Comparison of ENCODE assay signal across 11 mouse cellular contexts in the genomic region with DNA sequence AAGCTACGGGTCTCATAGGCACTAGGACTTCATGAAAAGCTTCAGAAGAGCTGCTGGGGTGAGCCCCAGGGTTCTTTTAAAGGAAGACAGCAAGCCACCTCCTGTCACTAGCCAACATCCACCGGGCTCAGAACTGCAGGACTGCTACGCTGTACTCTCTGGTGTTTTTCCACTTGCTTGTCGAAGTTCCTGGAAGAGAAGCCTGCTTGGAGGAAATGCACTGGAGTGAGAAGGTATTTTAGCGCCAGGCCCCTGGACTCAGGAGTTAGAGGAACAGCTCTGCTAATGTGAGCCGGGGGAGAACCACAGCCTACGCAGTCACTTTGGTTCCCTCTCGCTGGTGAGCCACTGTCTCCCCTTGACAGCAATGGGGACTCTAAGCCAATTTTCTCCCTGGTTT. TPM values are rescaled to one million over a fixed set of nuclear protein-coding genes. Genes with fewer than 3 reads are reported as not detected.
DNase-seq lines count a peak whose midpoint lies in the region; ATAC-seq and TF ChIP-seq lines count a peak whose summit lies in the region.
"Had no signal": no experiment of that assay in that cellular context is flagged by ENCODE, and none has a peak within 500 bp of the region (broad histone marks: within the 10 kb centered on the region; RNA-seq: fewer than 3 reads in every experiment).

No protein-coding gene starts in this region.

- H3K9ac ChIP-seq in liver, adult 2 months (ENCODE audit: low read depth, low read length) = no peak overlapping the region
- no peak overlapping the region for H3K9ac ChIP-seq in heart, embryonic 12.5 days
- H3K9ac ChIP-seq in hindbrain, embryonic 12.5 days = no peak overlapping the region; the same call in 1 of the 2 replicates
- H3K9ac ChIP-seq: limb, embryonic 15.5 days had no signal

- no peak overlapping the region for H3K4me3 ChIP-seq in liver, adult 2 months (ENCODE audit: insufficient read depth, low read depth, low read length)
- H3K4me3 ChIP-seq in heart, embryonic 12.5 days = no peak overlapping the region
- no peak overlapping the region for H3K4me3 ChIP-seq in hindbrain, embryonic 12.5 days
- H3K4me3 ChIP-seq: limb, embryonic 15.5 days had no signal

- TF ChIP-seq POLR2A in liver, adult 2 months (IDR thresholded peaks at IDR 0.05; ENCODE audit: extremely low read depth, insufficient read depth, low read length) = no peak

- peak overlapping the region; percentile 75 for H3K27ac ChIP-seq in liver, adult 2 months (replicated peaks; ENCODE audit: insufficient read depth, low read depth, low read length)
- H3K27ac ChIP-seq in heart, embryonic 12.5 days (ENCODE audit: poor library complexity, severe bottlenecking) = peak overlapping the region; percentile 66
- H3K27ac ChIP-seq in hindbrain, embryonic 12.5 days = no peak overlapping the region

- WGBS in liver, adult 2 months = 69% methylated on average over 8 of the region's 8 CpGs
- WGBS in heart, embryonic 12.5 days = 78% methylated on average over 8 of the region's 8 CpGs
- WGBS in hindbrain, embryonic 12.5 days = 90% methylated on average over 8 of the region's 8 CpGs

- H3K27me3 ChIP-seq in liver, adult 2 months (ENCODE audit: control insufficient read depth, insufficient read depth, low read length) = no peaks in the 10 kb centered on the region
- H3K27me3 ChIP-seq in heart, embryonic 12.5 days (replicated peaks) = no peaks in the 10 kb centered on the region
- H3K27me3 ChIP-seq in hindbrain, embryonic 12.5 days = no peaks in the 10 kb centered on the region
- H3K27me3 ChIP-seq: limb, embryonic 15.5 days; Patski had no signal

- H3K79me2 ChIP-seq in liver, adult 2 months (ENCODE audit: control insufficient read depth, insufficient read depth, low read length) = no peaks in the 10 kb centered on the region

- no peak for TF ChIP-seq CTCF in liver, adult 2 months (IDR thresholded peaks at IDR 0.05; ENCODE audit: low read depth, low read length)

- peaks cover 8% of the 10 kb centered on the region; the same call in 1 of the 2 replicates for H3K4me1 ChIP-seq in liver, adult 2 months (ENCODE audit: control insufficient read depth, insufficient read depth, low read length)
- H3K4me1 ChIP-seq in heart, embryonic 12.5 days (replicated peaks) = peaks cover 13% of the 10 kb centered on the region
- H3K4me1 ChIP-seq in hindbrain, embryonic 12.5 days = peaks cover 3% of the 10 kb centered on the region

- H3K4me2 ChIP-seq in heart, embryonic 12.5 days = no peak overlapping the region
- no peak overlapping the region for H3K4me2 ChIP-seq in hindbrain, embryonic 12.5 days (replicated peaks)
- H3K4me2 ChIP-seq: limb, embryonic 15.5 days had no signal

- H3K36me3 ChIP-seq in liver, adult 2 months (ENCODE audit: control insufficient read depth, insufficient read depth, low read length) = peaks cover 10% of the 10 kb centered on the region; the same call in 1 of the 2 replicates
- H3K36me3 ChIP-seq in heart, embryonic 12.5 days = peaks cover 37% of the 10 kb centered on the region
- H3K36me3 ChIP-seq in hindbrain, embryonic 12.5 days = peaks cover 38% of the 10 kb centered on the region

- ATAC-seq in heart, embryonic 12.5 days (ENCODE audit: insufficient number of reproducible peaks, low FRiP score) = no peak
- no peak for ATAC-seq in hindbrain, embryonic 12.5 days (ENCODE audit: low FRiP score)

- H3K9me3 ChIP-seq in heart, embryonic 12.5 days (replicated peaks) = no peaks in the 10 kb centered on the region
- no peaks in the 10 kb centered on the region for H3K9me3 ChIP-seq in hindbrain, embryonic 12.5 days (replicated peaks)
- H3K9me3 ChIP-seq: limb, embryonic 15.5 days had no signal

- DNase-seq in liver, adult 2 months (ENCODE audit: extremely low read depth, low read depth, low spot score) = no peak
- DNase-seq in liver = no peak
- peak; percentile 59 to 60 for DNase-seq in kidney, postnatal 36 days
- peak; percentile 41 for DNase-seq in thymus, postnatal 14 days
- DNase-seq in urinary bladder, postnatal 4 days (ENCODE audit: low spot score in 2 of 2) = no peak
- no peak for DNase-seq in left cerebral cortex, adult 8-10 months (ENCODE audit: low spot score in 2 of 2)
- DNase-seq: embryo, embryonic 11 days had no signal

RNA-seq across cellular contexts. Expression of a gene that starts 6.4 kb away (rescaled TPM):
- total RNA-seq in liver, adult 2 months (2014; rRNA removed) = 2.5 and 3.3 TPM in 2 replicates
- 5.6 and 6.5 TPM in 2 replicates for polyA plus RNA-seq in liver, adult 2 months (2012; rRNA removed)
- 18.1 and 19.8 TPM in 2 replicates for polyA plus RNA-seq in heart, embryonic 12.5 days (2016; fragmentation: Nextera tagmentation; extraction: Ambion mirVana)
- polyA plus RNA-seq in hindbrain, embryonic 12.5 days (2016; fragmentation: Nextera tagmentation; extraction: Ambion mirVana) = 22.1 and 24.0 TPM in 2 replicates
- total RNA-seq in left cerebral cortex, adult 8-10 months (2022) = 1 to 10 TPM; 7.8 to 9.7 (median 9.0) TPM

RNA-seq across cellular contexts. Expression of a gene that starts 6.5 kb away (rescaled TPM):
- total RNA-seq in liver, adult 2 months (2014; rRNA removed) = 22.1 and 23.4 TPM in 2 replicates
- polyA plus RNA-seq in liver, adult 2 months (2012; rRNA removed) = 9.3 and 10.7 TPM in 2 replicates
- polyA plus RNA-seq in heart, embryonic 12.5 days (2016; fragmentation: Nextera tagmentation; extraction: Ambion mirVana) = 16.2 and 16.5 TPM in 2 replicates
- polyA plus RNA-seq in hindbrain, embryonic 12.5 days (2016; fragmentation: Nextera tagmentation; extraction: Ambion mirVana) = 24.6 and 26.1 TPM in 2 replicates
- total RNA-seq in left cerebral cortex, adult 8-10 months (2022) = 10 to 100 TPM; 12.1 to 19.1 (median 14.4) TPM

RNA-seq across cellular contexts. Expression of a gene that starts 6.5 kb away (rescaled TPM):
- 0.55 TPM in 1 of 2 replicates, not detected in the other for total RNA-seq in liver, adult 2 months (2014; rRNA removed)
- 0.05 and 0.20 TPM in 2 replicates for polyA plus RNA-seq in liver, adult 2 months (2012; rRNA removed)
- 0.12 and 0.27 TPM in 2 replicates for polyA plus RNA-seq in heart, embryonic 12.5 days (2016; fragmentation: Nextera tagmentation; extraction: Ambion mirVana)
- 0.23 and 0.42 TPM in 2 replicates for polyA plus RNA-seq in hindbrain, embryonic 12.5 days (2016; fragmentation: Nextera tagmentation; extraction: Ambion mirVana)
- under 1 TPM; 0.19 to 0.27 (median 0.26) TPM for total RNA-seq in left cerebral cortex, adult 8-10 months (2022)

RNA-seq across cellular contexts. Expression of a gene that starts 11.5 kb away (rescaled TPM):
- total RNA-seq in liver, adult 2 months (2014; rRNA removed) = 29.2 and 32.4 TPM in 2 replicates
- 34.0 and 35.2 TPM in 2 replicates for polyA plus RNA-seq in liver, adult 2 months (2012; rRNA removed)
- 13.5 and 14.9 TPM in 2 replicates for polyA plus RNA-seq in heart, embryonic 12.5 days (2016; fragmentation: Nextera tagmentation; extraction: Ambion mirVana)
- polyA plus RNA-seq in hindbrain, embryonic 12.5 days (2016; fragmentation: Nextera tagmentation; extraction: Ambion mirVana) = 16.5 and 17.1 TPM in 2 replicates
- total RNA-seq in left cerebral cortex, adult 8-10 months (2022) = 100 to 1,000 TPM; 113 to 141 (median 125) TPM

RNA-seq across cellular contexts. Expression of a gene that starts 29.5 kb away (rescaled TPM):
- total RNA-seq in liver, adult 2 months (2014; rRNA removed) = 0.60 TPM in 1 of 2 replicates, not detected in the other
- not detected in 2 replicates for polyA plus RNA-seq in liver, adult 2 months (2012; rRNA removed)
- polyA plus RNA-seq in heart, embryonic 12.5 days (2016; fragmentation: Nextera tagmentation; extraction: Ambion mirVana) = 0.10 and 0.32 TPM in 2 replicates
- 0.52 TPM in 1 of 2 replicates, not detected in the other for polyA plus RNA-seq in hindbrain, embryonic 12.5 days (2016; fragmentation: Nextera tagmentation; extraction: Ambion mirVana)
- 1 to 10 TPM in 1 of 4 experiments, under 1 TPM in 2, not detected in 1; 0.67 to 1.3 (median 0.76) TPM for total RNA-seq in left cerebral cortex, adult 8-10 months (2022)

Comparison
In these comparisons a context has a peak if more than half of its experiments do, and no peak if none do; other contexts are left out.
1. DNase-seq: peak in kidney, postnatal 36 days (2 of 2) and thymus, postnatal 14 days (single experiment); none in liver, adult 2 months (single experiment), liver (single experiment), urinary bladder, postnatal 4 days (0 of 2) and left cerebral cortex, adult 8-10 months (0 of 2).